Mouse (Mus musculus) urinary bladder, postnatal 4 days (tissue): ENCODE results near the gene Usp39.

Experiments
- DNase-seq, 2 experiments: peaks; one replicate each; pipeline ENCODE4 v3.0.0; 2021 to 2022; ENCODE audit warnings: low spot score in 2 of 2

Usp39 gene

DNA sequence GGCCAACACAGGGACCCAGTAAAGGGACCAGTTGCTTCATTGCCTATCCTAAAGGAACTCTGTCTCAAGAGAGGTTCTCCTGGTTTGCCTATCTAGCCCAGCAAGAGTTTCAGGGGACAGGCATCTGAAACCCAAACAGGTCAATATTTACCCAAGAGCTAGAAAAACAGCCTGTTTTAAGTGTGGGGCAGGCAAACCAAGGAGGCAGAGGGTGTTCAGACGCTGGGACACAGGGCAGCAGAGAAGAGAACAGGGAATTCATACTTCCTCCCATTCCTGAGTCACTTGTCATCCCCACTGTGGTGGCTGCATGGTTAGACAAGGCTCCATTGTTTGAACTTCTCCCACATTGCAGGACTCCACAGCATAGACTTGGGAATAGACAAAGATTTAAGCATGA lies 26.6 kb upstream of the Usp39 start:
- no peak for DNase-seq

DNA sequence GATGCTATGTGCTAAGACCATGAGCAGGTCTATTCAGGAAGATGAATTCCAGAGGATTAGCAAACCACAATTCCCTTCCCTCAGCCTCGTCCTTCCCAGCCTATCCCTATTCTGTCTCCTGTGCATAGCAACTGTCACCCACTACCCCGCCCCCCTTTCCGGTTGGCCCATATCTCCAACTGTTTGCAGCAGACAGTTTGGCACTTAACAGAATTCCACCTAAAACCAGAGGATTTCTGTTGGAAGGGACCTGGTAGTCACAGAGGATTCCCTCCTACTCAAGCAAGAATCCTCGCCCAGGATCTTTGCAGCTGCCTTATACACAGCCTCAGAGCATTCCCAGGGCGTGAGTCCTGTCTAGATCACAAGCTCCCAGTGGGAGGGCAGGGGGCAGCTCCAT lies 26.2 kb upstream of the Usp39 start:
- no peak for DNase-seq

DNA sequence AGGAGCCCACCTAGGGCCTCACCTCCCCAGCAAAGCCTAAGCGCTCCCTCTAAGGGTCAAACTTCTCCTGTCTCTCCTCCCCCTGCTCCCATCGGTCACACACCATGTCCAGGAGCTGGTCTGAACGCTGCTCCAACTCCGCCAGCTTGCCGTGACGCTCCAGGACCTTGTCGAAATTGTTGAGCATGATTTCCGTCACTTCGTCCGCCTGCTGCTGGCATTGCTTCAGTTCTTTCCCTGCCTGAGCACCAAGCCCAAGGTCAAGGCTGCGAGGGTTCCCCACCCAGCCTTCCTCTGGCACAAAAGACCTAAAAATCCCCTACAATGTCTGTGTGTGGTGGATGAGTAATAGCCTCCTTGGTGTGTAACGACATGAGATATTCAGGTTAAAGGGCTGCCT lies 25.1 kb upstream of the Usp39 start:
- no peak for DNase-seq

DNA sequence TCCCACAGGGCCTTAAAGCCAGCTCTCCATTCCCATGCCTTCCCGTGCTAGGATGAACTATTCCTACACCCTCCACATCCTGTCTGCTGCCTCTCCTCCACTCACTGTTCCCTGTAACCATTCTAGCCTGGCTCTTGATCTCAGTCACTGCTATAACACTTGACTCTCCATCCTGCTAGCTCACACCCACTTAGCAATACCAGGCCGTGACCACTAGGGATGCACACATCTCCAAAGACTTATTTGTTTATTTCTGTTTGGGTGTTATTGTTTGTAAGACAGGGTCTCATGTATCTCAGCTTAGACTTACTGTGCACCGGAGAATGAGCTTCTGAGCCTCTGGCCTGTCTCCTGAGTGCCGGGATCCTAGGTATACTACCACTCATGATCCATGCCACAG lies 24.6 kb upstream of the Usp39 start:
- DNase-seq: no peak

DNA sequence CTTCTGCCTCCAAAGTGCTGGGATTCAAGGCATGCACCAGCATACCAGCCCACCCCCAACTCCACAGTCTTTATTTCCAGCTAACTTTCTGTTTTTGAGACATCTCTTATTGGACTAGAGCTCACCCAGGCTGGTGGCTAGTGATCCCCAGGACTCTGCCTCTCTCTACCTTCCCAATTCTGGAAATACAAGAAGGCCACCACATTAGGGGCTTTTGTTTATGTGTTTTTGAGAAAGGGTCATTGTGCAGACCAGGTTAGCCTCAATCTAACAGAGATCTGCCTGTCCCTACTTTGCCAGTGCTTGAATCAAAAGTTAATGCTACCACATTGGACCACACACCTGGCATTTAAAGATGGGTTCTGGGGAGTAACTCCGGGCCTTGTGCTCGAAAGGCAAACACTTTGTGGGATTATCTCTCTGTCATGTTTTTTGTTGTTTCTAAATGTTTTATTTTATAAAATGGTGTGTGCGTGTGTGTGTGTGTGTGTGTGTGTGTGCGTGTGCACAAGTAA lies 22.5 kb upstream of the Usp39 start:
- no peak for DNase-seq

DNA sequence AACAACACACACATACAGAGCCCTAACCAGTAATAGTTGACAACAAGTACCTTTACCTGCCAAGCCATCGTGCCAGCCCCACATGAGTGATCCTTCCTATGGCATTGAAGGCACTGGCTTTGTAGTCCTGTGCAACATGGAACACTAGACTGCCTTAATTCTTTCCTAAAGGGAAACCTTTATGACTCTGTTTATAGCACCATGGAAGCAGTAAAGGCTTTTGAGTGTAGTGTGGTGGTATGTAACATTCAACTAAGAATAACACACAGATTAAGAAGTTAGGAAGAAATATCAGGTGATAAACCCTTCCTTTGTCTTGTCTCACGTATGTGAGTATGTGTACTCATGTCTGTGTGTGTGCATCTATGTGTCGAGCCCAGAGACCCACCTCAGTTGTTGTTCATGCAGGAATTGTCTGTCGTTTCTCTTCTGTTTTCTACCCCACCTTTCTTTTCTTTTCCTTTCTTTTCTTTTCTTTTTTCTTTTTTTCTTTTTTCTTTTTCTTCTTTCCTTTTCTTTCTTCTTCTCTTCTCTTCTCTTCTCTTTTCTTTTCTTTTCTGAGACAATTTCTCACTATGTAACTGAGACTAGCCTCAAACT lies 22.0 kb upstream of the Usp39 start, which contains the start of gene Rnf181:
TSS of gene Rnf181 (minus strand) at position 113 of the 600 bp plus-strand sequence.
- no peak for DNase-seq

DNA sequence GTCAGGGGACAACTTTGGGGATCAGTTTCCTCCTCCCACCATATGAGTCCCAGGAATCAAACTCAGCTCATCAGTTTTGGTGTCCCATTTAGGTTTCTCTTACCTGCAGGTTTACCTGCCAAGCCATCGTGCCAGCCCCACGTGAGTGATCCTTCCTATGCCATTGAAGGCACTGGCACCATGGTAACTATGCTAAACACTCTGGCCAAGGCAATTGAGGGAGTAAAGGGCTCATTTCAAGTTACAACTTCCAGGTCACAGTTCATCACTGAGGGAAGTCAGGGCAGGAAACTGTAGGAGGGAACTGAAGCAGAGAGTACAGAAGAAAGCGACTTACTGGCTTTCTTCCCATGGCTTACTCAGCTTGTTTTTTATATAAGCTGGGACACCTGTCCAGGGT lies 21.3 kb upstream of the Usp39 start:
- DNase-seq: no peak

DNA sequence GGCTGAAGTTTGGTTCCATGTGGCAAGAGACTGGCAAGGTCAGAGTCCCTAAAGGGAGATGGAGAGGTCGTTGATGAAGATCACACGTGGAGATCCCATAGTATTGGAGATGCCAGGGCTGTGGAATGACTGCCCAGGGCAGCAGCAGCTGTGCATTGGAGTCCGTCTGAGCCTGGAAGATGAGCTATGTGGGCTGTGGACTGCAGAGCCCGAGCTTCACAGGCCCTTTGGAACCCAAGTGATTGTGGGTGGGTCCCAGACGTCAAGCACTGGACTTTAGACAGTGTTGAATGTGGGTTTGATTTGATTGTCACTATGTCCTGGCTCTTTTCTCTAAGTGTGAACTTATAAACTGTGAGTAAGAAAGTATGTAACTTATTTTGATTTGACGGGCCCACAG lies 20.0 kb upstream of the Usp39 start:
- no peak for DNase-seq

DNA sequence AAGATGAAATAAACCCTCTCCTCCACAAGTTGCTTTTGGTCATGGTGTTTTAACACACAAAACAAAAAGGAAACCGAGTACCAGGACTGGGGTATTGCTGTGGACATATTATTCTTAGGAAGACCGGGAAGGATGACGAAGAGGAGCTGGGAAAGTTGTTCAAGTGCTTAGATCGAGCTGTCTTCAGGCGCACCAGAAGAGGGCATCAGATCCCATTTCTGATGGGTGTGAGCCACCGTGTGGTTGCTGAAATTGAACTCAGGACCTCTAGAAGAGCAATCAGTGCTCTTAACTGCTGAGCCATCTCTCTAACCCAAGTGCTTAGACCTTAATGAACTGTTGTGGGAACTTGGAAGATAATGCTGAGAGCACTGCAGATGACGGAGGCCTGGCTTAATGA lies 19.0 kb upstream of the Usp39 start:
- no peak for DNase-seq

DNA sequence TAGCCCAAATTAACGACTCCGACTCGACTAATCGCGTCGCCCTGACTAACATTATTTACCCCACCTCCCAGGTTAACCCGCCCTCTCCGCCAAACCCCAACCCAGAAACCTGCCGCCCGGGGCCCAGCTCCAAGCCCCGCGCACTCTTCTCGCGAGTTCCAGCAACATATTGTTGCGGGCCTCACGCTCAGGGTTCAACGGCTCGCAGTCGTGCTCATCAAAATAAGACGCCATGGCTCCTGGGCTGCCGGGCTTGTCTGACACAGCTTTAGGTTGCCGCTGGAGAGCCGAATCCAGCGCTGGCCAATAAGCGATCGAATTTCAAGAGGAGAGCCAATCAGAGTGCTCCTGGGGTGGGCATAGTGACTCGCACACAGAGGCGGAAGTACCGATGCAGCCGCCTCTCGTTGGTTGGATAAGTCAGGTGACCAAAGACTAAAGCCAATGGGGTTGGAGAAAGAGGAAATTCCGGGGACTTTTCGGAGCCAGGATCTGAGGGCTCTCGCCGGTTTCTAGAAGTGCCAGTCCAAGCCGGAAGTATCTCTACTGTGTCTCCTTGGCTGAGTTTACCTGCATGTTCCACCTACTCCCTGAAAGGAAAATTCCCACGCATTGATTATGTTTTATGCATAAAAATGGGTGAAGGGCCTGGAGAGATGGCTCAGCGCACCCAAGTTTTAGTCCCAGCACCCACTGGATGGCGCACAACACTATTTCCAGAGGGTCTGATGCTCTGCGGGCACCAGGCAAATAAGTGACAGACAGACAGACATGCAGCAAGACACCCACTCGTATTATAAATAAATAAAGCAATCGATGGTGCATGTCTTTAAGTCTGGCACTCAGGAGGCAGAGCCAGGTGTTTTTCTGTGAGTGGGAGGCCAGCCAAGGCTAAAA lies 17.4 kb upstream of the Usp39 start:
- DNase-seq: peak; percentile 93 to 94

DNA sequence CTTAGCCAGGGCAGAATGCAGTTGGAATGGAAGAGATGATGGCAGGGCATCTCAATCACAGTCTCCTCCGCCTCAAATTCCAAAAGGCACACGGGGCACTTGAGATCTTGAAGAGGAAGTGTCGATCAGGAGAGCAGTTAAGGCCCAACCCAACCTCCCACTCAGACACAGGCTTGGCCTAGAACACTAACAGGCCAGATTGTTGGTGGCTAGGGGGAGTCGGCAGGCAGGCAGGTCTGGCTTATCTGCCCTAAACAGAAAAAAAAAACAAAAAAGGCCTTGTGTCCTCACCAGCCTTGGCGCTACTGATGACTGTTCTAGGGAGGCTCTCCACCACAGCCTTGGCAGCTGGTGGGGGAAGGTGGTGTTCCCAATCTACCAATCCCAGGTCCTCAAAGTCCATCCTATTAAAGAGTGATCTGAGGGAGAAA lies 16.2 kb upstream of the Usp39 start:
- no peak for DNase-seq

DNA sequence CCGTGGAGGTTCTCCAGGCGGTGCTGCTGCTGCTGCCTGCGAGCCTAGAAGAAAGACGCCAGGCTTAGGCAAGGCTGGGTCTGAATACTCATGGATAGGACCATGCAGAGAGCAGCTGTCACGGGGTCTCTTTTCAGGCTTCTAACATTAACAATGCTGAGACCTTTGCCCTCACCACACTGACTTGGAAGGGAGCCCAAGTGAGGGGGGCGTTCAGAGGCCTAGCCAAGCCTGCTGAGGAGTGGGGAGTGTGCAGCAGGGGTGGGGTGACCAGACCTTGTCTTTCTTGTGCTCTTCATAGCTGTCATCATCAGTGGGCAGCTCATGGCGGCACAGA lies 15.6 kb upstream of the Usp39 start:
- DNase-seq: no peak

DNA sequence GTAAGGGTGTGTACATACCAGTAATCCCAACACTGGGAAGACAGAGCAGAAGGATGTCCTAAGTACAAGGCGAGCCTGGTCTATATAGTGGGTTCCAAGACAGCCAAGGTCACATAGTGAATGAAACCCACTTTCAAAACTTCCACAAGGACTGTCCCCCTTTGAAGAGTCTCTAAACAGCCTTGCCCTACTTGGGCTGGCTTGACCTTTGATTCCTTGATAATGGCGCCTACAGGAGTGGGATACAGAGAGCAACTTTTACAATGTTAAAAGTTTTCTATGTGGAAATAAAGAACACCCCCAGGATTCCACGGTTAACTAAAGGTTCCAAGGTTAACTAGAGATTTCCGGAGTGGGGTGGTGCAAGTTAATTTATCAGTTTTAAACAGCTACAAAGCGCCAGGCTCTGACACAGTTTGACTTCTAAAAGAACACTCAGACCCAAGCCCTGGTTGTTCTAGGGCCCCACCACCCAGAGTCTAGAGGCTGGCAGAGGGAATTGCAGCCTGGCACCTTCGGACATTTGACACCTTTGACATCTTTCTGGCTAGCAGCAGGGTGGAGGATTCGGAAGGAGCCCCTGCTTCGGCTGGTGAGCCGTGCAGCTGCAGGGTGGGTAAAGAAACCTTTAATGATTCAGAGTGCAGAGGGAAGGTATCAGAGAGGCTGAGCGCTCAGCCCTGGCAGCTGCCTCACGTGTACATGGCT lies 15.1 kb upstream of the Usp39 start:
- DNase-seq: no peak

DNA sequence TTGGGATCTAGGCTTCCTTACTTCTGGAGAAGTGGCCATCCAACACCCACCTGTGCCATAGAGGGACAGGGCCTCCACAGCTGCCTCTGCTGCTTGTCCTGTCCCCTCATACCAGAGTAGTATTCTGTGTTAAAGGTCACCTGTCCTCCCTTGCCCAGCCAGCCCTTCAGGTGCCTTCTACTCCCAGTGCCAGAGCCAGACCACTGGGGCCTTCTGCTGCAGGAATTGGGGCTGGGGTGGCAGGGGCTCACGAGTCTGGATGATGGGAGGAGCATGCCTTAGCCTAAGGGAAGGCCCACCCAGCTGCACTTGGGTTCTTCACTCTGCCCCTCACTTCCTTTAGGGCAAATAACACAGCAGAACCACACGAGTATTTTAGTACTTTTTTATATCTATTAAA lies 14.4 kb upstream of the Usp39 start:
- DNase-seq: no peak

DNA sequence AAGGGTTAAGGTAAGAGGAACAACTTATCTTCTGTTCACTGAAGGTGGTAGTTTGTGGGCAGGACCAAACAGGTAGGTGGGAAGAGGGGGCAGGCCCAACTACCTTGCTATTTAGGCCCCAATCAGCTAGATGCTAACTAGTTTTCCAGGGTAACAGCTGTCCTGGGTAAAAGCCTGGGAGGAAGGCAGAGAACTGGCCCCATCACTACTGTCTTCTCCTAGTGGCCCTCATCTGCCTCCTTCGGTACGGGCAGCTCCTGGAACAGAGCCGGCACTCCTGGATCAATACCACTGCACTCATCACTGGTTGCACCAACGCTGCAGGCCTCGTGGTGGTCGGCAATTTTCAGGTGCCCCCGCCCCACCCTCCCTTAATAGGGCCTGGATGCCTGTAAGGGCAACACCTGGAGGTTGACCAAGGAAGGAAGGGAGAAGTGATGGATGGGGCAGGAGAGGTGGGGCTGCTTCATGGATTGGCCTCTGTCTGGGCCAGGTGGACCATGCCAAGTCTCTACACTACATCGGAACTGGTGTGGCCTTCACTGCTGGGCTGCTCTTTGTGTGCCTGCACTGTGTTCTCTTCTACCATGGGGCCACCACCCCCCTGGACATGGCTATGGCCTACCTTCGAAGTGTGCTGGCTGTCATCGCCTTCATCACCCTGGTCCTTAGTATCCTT lies 13.2 kb upstream of the Usp39 start:
- DNase-seq: no peak

DNA sequence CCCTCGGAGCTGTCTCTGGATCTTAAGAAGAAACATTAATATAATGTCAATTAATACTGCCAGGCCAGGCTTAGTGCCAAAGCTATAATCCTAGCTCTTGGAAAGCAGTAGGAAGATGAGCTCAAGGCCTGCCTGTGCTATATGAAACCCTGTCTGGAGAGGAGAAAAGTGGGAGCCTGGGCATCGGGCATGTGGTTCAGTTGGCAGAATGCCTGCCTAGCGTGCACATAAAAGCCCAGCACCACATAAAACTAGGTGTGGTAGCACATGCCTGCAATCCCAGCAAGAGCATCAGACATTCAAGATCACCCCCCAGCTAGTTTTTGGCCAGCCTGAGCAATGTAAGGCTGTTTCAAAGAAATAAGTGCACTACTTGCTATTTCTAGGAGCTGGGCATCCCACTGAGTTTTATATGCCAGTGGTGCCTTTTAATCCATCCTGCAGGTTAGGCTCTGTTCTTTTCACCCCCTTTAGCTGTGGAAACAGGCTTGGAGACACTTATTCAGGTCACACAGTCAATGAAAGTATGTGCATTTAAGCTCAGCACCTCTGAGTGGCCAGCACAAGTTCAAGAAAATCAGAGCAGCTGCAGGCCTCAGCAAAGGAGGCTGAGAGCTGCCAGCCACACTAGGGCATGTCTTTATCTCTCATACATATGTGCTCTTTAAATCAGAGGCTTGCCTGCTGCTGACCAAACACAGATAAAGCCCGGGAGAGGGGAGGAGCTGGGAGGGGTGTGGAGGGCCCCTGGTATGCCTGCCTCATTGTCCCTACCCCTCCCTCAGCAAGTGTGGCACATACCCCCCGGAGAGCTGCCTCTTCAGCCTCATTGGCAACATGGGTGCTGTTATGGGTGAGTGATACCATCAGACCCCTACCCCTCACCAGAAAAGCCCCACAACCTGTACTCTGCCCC lies 12.4 kb upstream of the Usp39 start:
- DNase-seq: no peak

DNA sequence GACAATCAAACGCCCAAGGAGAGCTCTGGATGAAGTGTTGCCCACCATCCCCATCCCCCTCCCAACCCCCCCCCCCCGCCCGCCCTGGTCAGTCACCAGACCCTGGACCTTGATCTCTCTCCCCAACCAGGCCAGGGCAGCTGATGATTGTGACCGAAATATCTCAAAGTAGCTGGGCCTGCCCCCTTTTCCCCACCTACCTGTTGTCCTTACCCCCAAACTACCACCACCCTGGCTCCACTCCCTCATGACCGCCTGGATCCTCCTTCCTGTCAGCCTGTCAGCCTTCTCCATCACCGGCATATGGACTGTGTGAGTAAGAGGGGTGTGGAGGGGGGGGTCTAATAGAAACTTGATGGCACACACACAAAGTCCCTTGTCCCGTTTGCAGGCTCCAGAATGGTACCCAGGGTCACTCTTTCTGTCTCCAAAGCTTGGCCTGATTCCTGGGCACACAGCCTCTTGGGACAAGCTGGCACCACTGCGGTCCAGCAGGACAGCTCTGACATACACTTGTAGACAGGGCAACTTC lies 11.1 kb upstream of the Usp39 start:
- DNase-seq: no peak

DNA sequence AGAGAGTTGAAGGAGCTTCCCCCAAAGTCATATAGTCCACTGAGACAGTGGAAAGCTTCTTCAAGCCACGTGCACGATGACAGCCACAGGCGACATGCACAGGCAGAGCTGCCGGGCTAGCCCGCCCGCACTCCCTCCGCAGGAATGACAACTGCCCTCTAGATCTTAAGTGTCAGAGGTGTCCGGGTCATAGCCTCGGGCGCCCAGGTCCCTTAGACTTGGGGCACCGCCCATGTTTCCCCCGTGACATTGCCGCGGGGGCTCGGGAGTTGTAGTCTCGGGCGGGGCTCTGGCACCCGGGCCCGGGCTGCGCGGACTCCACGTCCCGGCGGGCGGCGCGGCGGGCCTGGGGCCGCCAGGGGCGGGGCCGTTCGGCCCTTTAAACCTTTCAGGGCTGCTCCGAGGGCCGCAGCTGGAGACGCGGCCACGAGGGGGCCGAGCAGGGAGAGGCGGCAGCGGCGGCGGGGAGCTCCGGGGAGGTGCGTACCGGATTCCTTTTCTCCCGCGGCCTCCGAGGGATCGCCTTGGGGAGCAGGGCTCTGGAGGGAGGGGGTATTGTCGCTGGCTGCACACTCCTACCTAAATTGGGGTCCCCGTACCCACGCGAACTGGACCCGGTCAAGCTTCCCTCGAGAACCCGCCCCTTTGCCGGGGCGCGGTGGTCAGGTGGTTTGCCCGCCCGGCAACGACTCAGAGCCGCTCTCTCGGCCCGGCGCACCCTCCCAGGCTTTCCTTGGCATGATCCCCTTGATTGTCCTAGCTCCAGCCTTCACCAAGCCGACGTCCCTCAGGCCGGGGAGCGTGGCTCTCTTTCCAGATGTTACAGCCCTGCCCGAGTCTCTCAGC lies 10.3 kb upstream of the Usp39 start, which contains the start of gene Tmem150a:
TSS of gene Tmem150a (plus strand) at position 382 of the 846 bp plus-strand sequence.
- peak; percentile 81 to 85 for DNase-seq

DNA sequence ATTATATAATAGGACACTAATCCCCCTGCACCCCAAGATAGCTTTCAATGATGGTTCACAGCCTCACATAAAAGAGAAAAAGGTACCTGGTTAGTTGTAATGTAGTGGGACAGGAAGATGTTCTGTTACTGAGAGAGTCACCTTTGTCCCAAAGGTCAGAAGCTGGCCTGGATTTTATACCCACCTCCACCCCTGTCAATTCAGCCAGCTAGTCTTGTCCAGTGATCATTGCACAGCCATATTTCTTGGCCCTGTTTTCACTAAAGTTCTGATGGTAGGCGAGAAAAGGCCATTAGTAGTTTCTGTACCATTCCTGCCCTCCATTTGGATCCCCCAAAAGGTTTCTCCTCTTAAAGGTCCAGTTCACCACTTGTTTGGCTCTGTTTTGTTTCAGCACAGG lies 9.0 kb upstream of the Usp39 start:
- DNase-seq: no peak
